Mouse (Mus musculus) fibroblast of lung, adult 2 months (primary cell): ENCODE results near the gene Il11.

Experiments
- DNase-seq: peaks from one replicate; pipeline ENCODE4 v3.0.0-alpha.2; 2011; ENCODE audit warnings: low read depth

Gene Il11

DNA sequence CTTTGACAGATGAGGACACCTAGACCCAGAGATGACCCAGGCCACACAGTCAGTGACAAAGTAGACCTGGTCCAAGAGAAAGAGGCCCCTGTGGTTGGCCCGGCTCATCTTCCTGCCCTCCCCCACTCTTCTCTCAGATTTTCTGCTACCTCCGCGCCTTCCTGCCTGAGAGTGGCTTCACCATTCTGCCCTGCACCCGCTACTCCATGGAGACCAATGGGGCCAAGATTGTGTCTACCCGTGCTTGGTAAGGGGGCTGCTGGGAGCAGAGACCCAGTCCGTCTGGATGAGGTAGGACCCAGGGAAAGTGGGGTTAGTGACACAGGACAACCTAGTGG lies 40.2 kb downstream of the Il11 start:
- DNase-seq, result no peak

DNA sequence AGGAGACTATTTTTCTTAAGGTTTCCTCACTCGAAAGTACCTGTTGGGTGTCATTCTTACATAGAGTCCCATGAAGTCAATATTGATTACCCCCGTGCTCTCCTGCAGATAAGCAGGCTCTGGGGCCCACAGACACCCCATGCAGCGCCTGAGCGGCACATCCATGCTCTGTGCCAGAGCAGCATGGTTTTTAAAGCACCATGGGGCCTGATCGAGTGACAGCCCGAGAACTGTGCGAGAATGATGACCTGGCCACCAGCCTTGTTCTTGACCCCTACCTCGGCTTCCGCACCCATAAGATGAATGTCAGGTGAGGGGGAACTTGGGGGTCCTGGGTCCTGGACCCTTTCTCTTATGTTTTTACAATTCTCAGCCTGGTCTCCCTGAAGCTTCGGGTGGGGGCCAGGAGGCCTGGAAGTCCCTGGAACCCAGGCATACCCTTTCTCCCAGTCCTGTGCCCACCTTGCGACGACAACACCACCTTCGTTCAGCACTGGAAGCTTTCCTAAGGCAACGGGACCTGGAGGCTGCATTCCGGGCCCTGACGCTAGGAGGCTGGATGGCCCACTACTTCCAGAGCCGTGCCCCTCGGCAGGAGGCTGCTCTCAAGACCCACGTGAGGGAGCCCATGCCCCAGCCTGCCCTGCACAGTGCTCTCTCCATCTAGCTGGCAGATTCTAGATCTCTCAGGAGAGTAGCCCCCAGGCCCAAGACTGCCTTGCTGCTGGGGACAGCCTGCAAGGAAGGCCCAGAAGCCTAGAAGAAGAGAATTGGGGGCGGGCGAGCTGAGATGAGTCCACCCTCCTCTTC lies 40.8 kb downstream of the Il11 start:
- DNase-seq, result no peak

DNA sequence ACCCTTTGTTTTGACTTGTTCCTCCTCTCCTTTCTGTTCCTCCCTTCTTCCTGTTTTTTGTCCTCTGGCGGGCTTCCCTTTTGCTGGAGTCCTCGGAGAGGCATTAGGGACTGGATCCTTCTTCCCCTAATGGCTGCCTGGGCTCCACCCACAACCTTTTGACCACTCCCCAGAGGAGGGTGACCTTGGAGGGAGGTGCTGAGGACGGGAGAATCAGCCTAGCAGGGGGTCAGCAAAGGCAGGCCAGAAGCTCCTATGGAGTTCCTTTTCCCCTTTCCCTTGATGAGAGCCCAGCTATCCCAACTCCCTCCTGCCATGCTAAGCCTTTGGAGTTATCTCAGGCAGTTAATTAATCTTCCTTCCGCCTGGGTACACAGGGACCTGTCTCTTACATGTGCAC lies 41.5 kb downstream of the Il11 start:
- DNase-seq, result no peak

GRCm38 (mm10) chr7:4740309-4740727 lies 42.3 kb downstream of the Il11 start:
- DNase-seq, result no peak

DNA sequence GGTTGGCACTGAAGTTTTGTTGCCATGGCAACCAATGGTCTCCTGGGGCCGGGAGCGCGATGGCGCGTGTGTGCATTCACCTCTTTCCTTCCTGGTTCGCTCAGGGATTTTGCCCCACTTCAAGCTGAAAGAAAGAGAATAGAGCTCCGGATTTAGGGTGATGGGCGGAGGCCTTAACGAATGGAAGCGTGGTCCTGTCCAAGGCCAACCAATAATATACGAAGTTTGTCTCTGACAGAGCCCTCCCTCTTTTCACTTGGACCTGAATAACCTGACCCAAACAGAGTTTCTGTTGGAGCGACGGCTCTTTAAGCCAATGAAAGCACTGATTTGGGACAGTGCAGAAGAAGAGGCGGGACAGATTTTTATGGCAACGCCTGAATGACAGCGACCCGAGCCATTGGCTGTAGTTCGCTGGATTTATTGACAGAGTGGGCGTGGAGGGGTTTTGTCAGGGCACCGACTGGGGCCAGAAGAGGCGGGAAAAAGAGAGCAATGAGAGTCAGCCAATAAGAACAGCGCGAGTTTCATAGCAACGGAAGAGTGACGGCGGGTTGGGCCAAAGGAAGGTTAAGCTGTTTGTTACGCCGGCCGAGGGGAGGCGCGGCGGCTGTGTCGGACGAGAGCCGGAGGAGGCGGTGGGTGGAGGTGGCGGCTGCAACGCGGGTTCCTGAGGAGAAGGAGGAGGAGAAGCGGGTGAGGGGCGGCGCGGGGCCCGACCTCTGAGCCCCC lies 42.9 kb downstream of the Il11 start, which contains the start of gene Kmt5c:
Kmt5c (plus strand) TSS at position 572 of the 732 bp plus-strand sequence.
- peak; percentile 100 for DNase-seq

GRCm38 (mm10) chr7:4739041-4739543 lies 43.6 kb downstream of the Il11 start:
- DNase-seq, result no peak

DNA sequence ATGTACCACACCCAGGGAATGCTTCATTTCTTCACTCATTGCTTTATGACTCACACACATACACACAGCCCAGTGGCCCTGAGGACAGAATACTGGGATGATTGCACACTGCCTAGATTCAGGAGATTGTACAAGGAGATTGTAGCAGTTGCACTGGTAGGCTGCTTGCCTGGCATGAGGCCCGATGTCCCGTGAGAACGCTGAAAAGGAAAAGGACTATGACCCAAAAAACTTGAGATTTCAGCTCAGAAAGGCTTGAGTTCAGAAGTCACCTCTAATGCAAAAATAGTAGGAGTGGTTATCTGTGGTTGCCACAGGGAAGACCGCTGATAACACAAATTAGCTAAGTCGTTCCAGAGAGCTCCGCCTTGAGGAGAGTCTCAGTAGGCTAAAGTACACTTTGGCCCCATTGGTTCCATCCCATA lies 49.7 kb downstream of the Il11 start:
- DNase-seq, result no peak

GRCm38 (mm10) chr7:4731090-4731489 lies 51.6 kb downstream of the Il11 start:
- DNase-seq, result no peak

DNA sequence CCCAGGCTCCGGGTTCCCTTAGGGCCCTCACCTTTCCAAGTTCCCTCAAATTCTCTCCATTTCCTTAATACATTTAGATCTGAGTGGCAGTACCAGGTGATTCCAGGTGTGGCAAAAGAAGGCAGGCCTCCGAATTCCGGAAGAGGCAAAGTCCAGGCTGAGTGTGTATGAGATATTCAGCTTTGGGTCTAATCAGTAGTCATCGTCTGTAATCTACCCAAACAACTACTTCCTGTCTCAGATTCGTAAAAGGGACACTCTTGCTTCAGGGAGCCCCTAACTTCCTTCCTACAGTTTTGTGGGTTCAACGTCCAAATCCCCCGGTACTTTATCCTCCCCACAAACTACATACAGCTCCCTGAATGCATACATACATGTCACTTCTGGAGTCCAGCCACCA lies 57.5 kb downstream of the Il11 start, which contains the start of gene Tmem150b:
Tmem150b (minus strand) TSS at position 81 of the 400 bp plus-strand sequence.
- no peak for DNase-seq

DNA sequence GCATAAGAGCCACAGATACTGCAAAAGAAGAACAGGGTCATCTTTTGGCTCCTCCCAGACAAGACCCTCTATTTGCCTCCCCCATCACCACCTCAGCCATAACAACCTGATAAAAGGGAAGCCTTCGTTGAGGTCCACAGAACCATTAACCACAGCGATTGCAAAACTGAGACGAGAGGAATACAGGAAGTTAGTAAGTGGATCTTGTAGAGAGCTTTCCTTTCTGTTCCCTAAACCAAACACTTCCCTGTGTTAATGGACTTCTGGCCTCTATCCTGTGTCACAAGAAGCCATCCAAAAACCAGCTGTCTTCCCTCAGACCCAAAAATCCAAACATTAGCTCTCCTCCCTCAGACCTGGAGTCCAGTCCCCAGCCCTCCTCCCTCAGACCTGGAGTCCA lies 58.3 kb downstream of the Il11 start:
- no peak for DNase-seq

DNA sequence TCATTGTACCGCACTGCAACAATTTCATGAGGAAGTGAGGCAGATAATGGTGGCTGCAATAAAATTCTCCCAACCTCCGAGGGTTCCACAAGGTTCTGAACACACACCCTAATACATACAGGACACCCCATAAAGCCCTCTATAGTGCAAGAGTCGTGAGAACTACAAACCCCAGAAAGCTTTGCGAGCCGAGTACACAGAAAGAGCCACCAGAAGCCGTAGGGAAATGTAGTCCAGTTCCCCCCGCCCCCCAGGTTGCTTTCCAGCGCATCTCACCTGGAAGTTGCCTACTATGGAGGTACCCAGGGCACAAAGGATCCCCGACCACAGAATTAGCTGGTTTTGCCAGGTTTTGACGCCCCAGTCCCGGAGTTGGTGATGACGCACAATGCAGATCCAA lies 59.2 kb downstream of the Il11 start:
- DNase-seq, result no peak
